Mouse (Mus musculus) left cerebral cortex, adult 9 months (tissue): ENCODE results near the gene Rsph6a.
"Not testable (repeated sequence)": the region's sequence is repeated elsewhere in the genome, so short reads cannot be mapped to it uniquely, and the experiment has no call there.

Experiments
- DNase-seq, 2 experiments: peaks; one replicate each; pipeline ENCODE4 v3.0.0; 2022; ENCODE audit warnings: low spot score in 2 of 2

Gene Rsph6a

DNA sequence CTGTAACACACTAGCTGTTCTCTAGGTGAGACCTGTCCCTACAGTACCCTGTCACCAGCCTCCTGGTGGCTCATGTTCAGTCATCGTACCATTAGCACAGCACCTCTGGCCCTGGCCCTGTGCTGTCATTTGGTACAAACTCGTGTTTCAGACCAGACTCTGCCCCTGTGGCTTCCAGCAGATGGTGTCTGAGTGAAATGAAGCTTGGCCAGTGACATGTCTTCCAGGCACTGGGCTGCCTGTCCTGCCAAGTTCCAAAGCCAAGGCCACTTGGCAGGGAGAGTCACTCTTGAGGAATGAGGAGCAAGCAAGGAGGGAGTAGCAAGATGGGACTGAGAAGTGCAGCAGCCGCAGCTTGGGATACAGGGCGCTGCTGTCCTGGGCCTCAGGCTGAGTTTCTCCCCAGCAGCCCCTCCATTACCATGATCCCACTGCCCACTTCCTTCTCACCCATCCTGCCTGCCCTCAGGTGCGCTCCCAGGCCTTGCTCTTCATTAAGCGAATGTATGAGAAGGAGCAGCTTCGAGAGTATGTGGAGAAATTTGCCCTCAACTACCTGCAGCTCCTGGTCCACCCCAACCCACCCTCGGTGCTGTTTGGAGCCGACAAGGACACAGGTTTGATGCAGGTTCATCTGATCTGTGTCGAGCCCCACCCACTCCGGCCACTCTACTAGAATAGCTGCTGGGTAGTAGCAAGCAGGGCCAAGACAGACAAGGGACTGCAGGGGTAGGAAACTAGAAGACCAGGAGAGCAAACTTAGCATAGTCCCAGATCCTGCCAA lies 8.0 kb upstream of the Rsph6a start:
- DNase-seq, result no peak

DNA sequence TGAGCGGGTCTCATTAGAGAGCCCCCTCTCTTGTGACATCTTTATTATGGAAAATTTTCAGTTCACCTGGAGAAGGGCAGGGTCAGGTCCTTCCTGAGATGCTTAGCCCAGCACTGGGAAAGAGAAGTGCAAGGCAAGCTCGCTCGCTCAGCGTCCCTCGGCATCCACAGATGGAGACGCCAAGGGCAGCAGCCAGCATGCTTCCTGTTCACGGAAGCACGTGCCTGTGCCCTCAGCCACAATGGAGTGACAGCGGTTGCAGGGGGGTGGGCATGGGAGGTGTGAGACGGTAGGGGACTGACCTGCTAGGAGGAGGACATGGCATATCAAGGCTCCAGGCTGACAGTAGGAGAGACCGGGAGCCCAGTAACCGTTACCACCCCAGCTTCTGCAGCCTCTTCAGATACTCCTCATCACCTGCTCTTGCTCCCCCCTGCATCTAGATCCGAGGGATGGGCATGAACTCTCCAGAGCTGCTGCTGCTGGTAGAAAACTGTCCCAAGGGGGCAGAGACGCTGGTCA lies 6.4 kb upstream of the Rsph6a start:
- DNase-seq, result no peak

DNA sequence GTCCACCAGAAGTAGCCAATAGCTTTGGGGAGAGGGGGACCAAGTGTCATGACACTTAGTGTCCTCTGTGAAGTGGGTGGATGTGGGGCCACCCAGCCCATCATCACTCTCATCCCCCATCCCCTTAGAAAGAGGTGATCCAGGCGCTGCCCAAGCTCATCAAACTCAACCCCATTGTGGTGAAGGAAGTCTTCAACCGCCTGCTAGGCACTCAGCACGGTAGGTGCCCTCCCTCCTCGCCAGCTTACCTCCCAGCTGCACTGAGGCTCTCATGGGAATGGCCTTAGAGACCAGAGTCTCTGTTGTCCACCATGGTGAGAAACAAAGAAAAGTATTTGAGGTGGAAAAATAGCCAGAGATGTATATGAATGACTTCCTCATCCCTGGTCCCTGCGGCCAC lies 5.2 kb upstream of the Rsph6a start:
- DNase-seq, result no peak

- DNase-seq, result peak in 1 of 2 experiments; percentile 40
These were observed 4.3 kb upstream of the Rsph6a start for GRCm38 (mm10) chr7:19050172-19050571.

DNA sequence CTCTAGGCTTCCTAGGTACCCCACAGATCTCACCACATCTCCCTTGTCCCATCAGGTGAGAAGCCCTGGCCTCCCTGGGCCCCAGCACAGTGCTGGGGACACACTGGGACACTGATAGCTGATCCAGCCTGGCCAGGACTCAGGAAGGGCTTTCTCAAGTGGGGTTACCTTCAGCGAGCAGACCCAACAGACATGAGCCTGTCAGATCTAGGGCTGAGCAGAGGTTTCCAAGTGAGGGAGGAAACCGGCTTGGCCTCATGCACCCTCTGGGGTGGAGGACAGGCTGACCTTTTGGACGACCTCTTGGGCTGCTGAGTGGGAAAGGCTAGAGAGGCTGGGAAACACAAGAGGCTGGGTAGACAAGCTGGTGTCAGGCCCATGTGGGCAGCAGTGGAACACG lies 3.3 kb upstream of the Rsph6a start:
- DNase-seq, result no peak

DNA sequence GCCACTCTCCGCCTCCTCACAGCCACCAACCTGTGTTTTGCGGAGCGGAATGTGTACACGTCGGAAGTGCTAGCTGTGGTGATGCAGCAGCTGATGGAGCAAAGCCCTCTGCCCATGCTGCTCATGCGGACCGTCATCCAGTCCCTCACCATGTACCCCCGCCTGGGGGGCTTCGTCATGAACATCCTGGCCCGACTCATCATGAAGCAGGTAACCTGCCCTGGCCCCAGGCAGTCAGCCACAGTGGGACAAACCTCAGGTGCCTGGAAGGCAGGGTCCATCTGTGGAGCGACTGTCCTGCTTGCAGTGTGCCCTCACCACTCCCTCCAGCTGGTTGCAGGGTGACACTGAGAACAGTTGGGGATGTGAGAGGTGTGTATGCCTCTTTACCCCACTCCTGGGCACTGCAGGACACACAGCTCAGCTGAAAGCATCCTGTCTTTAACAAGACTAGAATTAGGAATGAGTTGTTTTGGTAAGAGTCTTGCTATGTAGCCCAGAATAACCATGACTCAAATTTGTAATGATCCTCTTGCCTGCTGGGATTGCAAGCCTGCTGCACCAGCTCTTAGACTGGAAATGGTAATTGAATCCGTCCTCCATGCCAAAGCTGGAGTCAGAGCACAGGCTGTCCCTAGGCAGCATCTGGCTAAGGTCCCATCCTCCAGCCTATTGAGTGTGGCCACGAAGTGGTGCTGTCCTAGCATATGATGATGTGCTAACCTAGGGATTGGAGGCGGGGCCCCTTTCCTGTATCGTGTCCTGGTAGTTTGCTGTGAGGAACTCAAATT lies 1.9 kb upstream of the Rsph6a start:
- DNase-seq, result peak in 1 of 2 experiments; percentile 75

DNA sequence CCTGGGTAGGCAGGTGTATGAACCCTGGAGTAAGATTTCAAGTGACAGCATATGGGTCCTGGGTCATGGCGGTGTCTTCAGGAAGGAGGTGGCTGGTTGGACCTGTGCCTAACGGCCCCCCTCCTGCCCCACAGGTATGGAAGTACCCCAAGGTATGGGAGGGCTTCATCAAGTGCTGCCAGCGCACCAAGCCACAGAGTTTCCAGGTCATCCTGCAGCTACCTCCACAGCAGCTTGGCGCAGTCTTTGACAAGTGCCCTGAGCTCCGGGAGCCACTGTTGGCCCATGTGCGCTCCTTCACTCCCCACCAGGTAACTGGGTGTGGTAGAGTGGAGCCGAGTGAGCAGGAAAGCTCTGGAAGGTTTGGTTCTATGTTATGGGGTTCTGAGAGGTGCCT lies 1.4 kb upstream of the Rsph6a start:
- no peak for DNase-seq

DNA sequence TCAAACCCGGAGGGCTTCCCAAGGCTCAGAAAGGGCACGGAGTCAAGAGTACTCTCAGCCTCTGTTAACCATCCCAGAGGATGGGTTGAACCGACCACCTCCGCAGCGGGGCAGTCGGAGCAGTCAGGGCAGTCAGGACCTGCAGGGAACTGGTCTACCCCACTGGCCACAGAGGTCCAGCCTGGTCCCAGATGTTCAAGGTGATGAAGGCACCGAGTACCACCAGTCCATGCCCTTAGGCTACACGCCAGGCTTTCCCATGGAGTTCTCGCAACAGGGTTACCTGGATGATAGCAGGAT lies 237 bp downstream of the Rsph6a start:
- no peak for DNase-seq

GRCm38 (mm10) chr7:19055108-19055507 lies 618 bp downstream of the Rsph6a start:
- DNase-seq, result no peak

- DNase-seq, result no peak
These were observed 2.9 kb downstream of the Rsph6a start for GRCm38 (mm10) chr7:19057405-19057804.

DNA sequence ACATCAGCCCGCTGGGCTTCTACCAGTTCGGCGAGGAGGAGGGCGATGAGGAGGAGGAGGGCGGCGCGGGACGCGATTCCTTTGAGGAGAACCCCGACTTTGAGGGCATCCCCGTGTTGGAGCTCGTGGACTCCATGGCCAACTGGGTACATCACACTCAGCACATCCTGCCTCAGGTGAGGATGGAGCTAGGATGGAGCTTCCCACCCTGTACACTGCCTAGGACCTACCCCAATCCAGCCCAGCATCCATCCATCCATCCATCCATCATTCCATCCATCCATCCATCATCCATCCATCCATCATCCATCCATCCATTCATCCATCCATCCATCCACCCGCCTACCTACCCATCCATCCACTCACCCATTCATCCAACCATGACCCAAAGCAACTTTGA lies 11.4 kb downstream of the Rsph6a start:
- DNase-seq, result no peak

- DNase-seq, result no peak
These were observed 12.6 kb downstream of the Rsph6a start for GRCm38 (mm10) chr7:19067063-19067462.

DNA sequence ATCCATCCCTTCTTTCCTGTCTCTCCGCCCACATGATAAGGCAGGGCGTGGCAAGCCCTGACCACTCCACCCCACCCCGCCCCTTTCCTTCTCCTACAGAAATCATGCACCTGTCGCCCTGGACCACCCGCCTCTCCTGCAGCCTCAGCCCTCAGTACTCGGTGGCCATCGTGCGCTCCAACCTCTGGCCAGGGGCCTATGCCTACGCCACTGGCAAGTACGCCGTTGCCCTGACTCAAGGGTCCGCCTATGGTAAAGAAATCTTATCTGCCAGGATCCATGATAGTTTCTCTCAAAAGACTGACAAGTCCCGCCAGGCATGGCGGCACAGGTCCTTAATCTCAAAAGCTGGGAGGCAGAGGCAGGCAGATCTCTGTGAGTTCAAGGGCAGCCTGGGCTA lies 13.4 kb downstream of the Rsph6a start:
- no peak for DNase-seq

GRCm38 (mm10) chr7:19068707-19069106 lies 14.2 kb downstream of the Rsph6a start:
- peak in 1 of 2 experiments; percentile 83 for DNase-seq

- DNase-seq, result no peak
These were observed 15.0 kb downstream of the Rsph6a start for GRCm38 (mm10) chr7:19069500-19069899.

DNA sequence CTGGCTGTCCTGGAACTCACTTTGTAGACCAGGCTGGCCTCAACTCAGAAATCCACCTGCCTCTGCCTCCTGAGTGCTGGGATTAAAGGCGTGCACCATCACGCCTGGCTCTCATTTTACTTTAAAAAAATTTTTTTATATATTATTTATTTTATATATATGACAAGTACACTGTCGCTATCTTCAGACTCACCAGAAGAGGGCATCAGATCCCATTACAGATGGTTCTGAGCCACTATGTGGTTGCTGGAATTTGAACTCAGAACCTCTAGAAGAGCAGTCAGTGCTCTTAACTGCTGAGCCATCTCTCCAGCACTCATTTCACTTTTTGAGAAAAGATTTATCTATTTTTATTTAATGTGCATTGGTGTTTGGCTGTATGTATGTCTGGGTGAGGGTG lies 16.5 kb downstream of the Rsph6a start:
- not testable (repeated sequence) for DNase-seq

- DNase-seq, result no peak
These were observed 19.0 kb downstream of the Rsph6a start for GRCm38 (mm10) chr7:19073504-19073903.

- DNase-seq, result no peak
These were observed 20.0 kb downstream of the Rsph6a start for GRCm38 (mm10) chr7:19074494-19074893.

DNA sequence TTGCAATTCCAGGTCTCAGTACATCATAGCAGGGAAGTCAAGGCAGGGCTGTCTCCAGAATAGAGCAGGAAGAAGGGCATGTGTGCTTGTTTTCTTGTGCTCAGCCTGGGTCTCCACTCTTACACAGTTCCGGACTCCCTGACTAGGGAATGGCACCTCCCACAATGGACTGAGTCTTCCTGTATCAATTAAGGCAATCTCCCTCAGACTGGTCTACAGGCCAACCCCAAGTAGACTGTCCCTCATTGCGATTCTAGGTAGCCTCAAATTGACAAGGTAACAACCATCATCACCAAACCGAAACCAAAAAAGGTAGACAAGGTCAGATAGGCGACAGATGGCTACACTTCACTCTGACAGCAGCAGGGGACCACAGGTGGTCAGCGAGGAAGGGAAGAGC lies 20.7 kb downstream of the Rsph6a start:
- no peak for DNase-seq

DNA sequence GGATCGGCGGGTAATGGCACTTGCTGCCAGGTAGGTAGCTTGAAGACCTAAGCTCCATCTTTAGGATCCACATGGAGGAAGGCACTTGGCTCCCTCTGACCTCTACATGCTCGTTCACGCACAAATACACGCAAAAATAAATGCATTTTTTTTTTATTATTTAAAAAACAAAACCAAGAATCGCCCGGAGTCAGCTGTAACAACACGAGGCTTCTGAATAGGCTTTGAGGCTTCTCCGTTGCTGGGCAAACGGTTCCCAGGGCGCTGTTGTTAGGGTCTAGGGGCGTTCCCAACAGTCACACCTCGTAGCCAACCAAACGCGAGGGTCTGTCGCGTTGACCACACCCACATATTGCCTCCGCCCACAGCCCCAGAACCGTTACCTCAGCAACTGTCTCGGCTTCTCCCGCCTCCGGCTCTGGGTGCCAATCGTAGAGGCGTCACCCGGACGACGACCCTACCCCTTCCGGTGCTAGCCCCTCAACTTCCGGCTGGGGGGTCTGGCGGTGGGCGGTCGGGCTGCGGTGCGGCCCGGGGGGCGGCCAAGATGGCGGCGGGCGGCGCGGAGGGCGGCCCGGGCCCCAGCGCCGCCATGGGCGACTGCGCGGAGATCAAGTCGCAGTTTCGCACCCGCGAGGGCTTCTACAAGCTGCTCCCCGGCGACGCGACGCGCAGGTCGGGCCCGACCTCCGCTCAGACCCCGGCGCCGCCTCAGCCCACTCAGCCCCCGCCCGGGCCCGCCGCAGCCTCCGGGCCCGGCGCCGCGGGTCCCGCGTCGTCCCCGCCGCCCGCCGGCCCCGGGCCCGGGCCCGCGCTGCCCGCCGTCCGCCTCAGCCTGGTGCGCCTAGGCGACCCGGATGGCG lies 21.5 kb downstream of the Rsph6a start, which contains the start of gene Dmwd:
Gene Dmwd (plus strand): TSS at position 505 of the 863 bp plus-strand sequence.
- peak; percentile 95 to 97 for DNase-seq

DNA sequence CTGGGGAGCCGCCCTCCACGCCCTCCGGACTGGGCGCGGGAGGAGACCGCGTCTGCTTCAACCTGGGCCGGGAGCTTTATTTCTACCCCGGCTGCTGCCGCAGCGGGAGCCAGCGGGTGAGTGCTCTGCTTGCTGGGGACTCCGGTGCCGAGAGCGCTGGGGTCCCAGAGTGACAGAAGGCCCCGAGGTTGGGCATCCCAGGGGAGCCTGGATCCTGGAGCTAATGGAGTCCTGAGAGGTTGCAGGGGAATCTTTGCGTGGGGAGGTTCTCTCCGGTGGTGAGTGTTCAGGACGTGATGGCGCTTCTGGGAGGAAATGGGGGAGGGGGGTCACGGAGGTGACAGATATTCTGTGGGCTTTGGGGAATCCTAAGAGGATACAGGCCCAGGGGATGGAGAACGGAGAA lies 22.1 kb downstream of the Rsph6a start:
- DNase-seq, result no peak

GRCm38 (mm10) chr7:19077761-19078160 lies 23.3 kb downstream of the Rsph6a start:
- no peak for DNase-seq
